Mouse (Mus musculus) hindbrain, embryonic 14.5 days (tissue): ENCODE measurements at regions not wholly inside any gene's neighbourhood (a gene's known extent, or its start where the extent isn't known, plus 50 kb on each side); places are given as distances from the start of the nearest gene placed in this dataset.
"Not testable (repeated sequence)": the region's sequence is repeated elsewhere in the genome, so short reads cannot be mapped to it uniquely, and the experiment has no call there.

Source experiments
- ATAC-seq: fragments of 200-750 bp; cut with Nextera tagmentation; 2 replicates; pipeline ENCODE4 v1.8.0; 2017; ENCODE audit warnings: moderate number of reproducible peaks, mild to moderate bottlenecking, moderate TSS enrichment, moderate library complexity; ENCODE audit not compliant: low FRiP score
- DNase-seq: peaks from one replicate; pipeline ENCODE4 v3.0.0-alpha.2; 2015; ENCODE audit warnings: low spot score
- H3K27ac ChIP-seq: fragments of 300-500 bp; sonication (generic); 2 replicates; pipeline ENCODE4 v1.5.1; 2014; ENCODE audit warnings: mild to moderate bottlenecking, moderate library complexity
- H3K27me3 ChIP-seq: fragments of 300-500 bp; sonication (generic); 2 replicates; pipeline ENCODE4 v1.6.1; 2014; ENCODE audit warnings: mild to moderate bottlenecking, low read length, mixed read lengths; ENCODE audit not compliant: control insufficient read depth, insufficient read depth
- H3K36me3 ChIP-seq: fragments of 300-500 bp; sonication (generic); replicated peaks from 2 replicates; pipeline ENCODE4 v1.6.1; 2014; ENCODE audit not compliant: control insufficient read depth, insufficient read depth
- H3K4me1 ChIP-seq: fragments of 300-500 bp; sonication (generic); replicated peaks from 2 replicates; pipeline ENCODE4 v1.6.1; 2014; ENCODE audit warnings: antibody characterized with exemption, low read length, mixed read lengths; ENCODE audit not compliant: control insufficient read depth, insufficient read depth
- H3K4me2 ChIP-seq: fragments of 300-500 bp; sonication (generic); replicated peaks from 2 replicates; pipeline ENCODE4 v1.6.1; 2014; ENCODE audit warnings: mild to moderate bottlenecking, moderate library complexity
- H3K4me3 ChIP-seq: fragments of 300-500 bp; sonication (generic); replicated peaks from 2 replicates; pipeline ENCODE4 v1.5.1; 2014; ENCODE audit warnings: mild to moderate bottlenecking, low read length
- H3K9ac ChIP-seq: fragments of 300-500 bp; sonication (generic); 2 replicates; pipeline ENCODE4 v1.6.1; 2014
- H3K9me3 ChIP-seq: fragments of 300-500 bp; sonication (generic); 2 replicates; pipeline ENCODE4 v1.6.1; 2016; ENCODE audit warnings: low read length; ENCODE audit not compliant: control insufficient read depth
- WGBS: fragments of 180-500 bp; shearing (Covaris S2); extraction: QIAGEN DNeasy Blood & Tissue Kit; methylation state at CpG from one replicate; pipeline ENCODE4 v1.1.7; 2014; 5-methylcytosine and 5-hydroxymethylcytosine counted together

- no peak for ATAC-seq
- no peak overlapping the region for H3K27ac ChIP-seq
- no peak for DNase-seq
- no peak overlapping the region for H3K4me2 ChIP-seq
- no peaks in the 10 kb centered on the region for H3K27me3 ChIP-seq
- no peaks in the 10 kb centered on the region for H3K9me3 ChIP-seq
- H3K4me3 ChIP-seq, result no peak overlapping the region
- 66% methylated on average over 2 of the region's 2 CpGs for WGBS
- no peaks in the 10 kb centered on the region for H3K36me3 ChIP-seq
- no peaks in the 10 kb centered on the region for H3K4me1 ChIP-seq
- H3K9ac ChIP-seq, result no peak overlapping the region
Measured at GRCm38 (mm10) chr6:75089971-75090370, 1407.6 kb downstream of the Gm9008 start.

GRCm38 (mm10) chr6:75067758-75068157 is 1429.8 kb downstream of the Gm9008 start:
- no peak for ATAC-seq
- Histone ChIP-seq H3K9me3 (no peaks in the 10 kb centered on the region), H3K27ac (no peak overlapping the region), H3K4me2 (no peak overlapping the region), H3K4me1 (no peaks in the 10 kb centered on the region), H3K27me3 (no peaks in the 10 kb centered on the region), H3K36me3 (no peaks in the 10 kb centered on the region), H3K4me3 (no peak overlapping the region), H3K9ac (no peak overlapping the region)
- whole genome bisulfite sequencing, result 83% methylated on average over 3 of the region's 3 CpGs
- no peak for DNase-seq

- ATAC-seq (no peak), DNase-seq (peak; percentile 35)
Measured at GRCm38 (mm10) chr6:75042336-75043010, 1455.1 kb downstream of the Gm9008 start.

GRCm38 (mm10) chr6:75039451-75039850 is 1458.1 kb downstream of the Gm9008 start:
- Histone ChIP-seq H3K27me3 (no peaks in the 10 kb centered on the region), H3K4me1 (0 out of 2 replicates have a peak, but pooled peaks cover 5% of the 10 kb centered on the region), H3K9ac (no peak overlapping the region), H3K4me3 (no peak overlapping the region), H3K36me3 (no peaks in the 10 kb centered on the region), H3K27ac (no peak overlapping the region), H3K9me3 (no peaks in the 10 kb centered on the region), H3K4me2 (no peak overlapping the region)
- no peak for ATAC-seq
- WGBS, result 90% methylated on average over 2 of the region's 2 CpGs
- DNase-seq, result no peak

More at GRCm38 (mm10) chr6:75042336-75043010, 1455.1 kb downstream of the Gm9008 start:
- no peaks in the 10 kb centered on the region for H3K9me3 ChIP-seq
- no peak overlapping the region for H3K27ac ChIP-seq
- H3K27me3 ChIP-seq, result no peaks in the 10 kb centered on the region
- H3K4me1 ChIP-seq, result 0 out of 2 replicates have a peak, but pooled peaks cover 5% of the 10 kb centered on the region
- no peak overlapping the region for H3K4me2 ChIP-seq
- H3K9ac ChIP-seq, result no peak overlapping the region
- no peaks in the 10 kb centered on the region for H3K36me3 ChIP-seq
- H3K4me3 ChIP-seq, result no peak overlapping the region

- H3K27me3 ChIP-seq, H3K36me3 ChIP-seq, H3K4me1 ChIP-seq, H3K9me3 ChIP-seq, DNase-seq, H3K4me3 ChIP-seq, H3K9ac ChIP-seq, ATAC-seq, H3K4me2 ChIP-seq, H3K27ac ChIP-seq: not testable (repeated sequence)
- 39% methylated on average over 1 of the region's 1 CpGs for WGBS
Measured at GRCm38 (mm10) chr6:75037179-75037578, 1460.4 kb downstream of the Gm9008 start.
